In the genomic region with DNA sequence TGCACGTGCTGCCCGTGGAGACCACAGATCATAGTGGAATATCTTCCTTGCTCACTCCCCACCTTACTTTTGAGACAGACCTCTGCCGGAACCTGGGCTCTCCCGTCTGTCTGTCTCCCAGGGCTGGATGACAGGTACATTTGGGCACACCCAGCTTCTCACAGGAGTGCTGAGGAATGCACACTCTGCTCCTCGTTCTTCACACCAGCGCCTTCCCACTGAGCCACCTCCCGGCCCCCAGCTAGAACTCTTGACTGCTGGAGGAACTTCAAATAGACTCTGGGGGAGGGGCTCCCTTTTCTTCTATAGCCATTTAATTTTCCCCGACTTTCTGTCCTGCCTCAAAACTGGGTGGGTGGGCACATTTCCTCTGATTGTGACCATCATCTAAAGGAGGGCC, we compare ENCODE assay signal across 26 mouse cellular contexts. TPM values are rescaled to one million over a fixed set of nuclear protein-coding genes. Genes with fewer than 3 reads are reported as not detected.
A peak's percentile ranks its signal among the peaks of the same experiment; 100 is the strongest.
DNase-seq lines count a peak whose midpoint lies in the region; ATAC-seq lines count a peak whose summit lies in the region.
"Had no signal": no experiment of that assay in that cellular context is flagged by ENCODE, and none has a peak within 500 bp of the region (broad histone marks: within the 10 kb centered on the region; RNA-seq: fewer than 3 reads in every experiment).

No protein-coding gene starts in this region.

- no peaks in the 10 kb centered on the region for H3K36me3 ChIP-seq in kidney, embryonic 15.5 days
- H3K36me3 ChIP-seq in midbrain, embryonic 13.5 days: no peaks in the 10 kb centered on the region
- no peaks in the 10 kb centered on the region for H3K36me3 ChIP-seq in midbrain, embryonic 10.5 days
- no peaks in the 10 kb centered on the region for H3K36me3 ChIP-seq in limb, embryonic 10.5 days
- H3K36me3 ChIP-seq: embryonic facial prominence, embryonic 12.5 days; heart, embryonic 10.5 days; hindbrain, embryonic 12.5 days had no signal

- 0 out of 2 replicates have a peak, but pooled peaks have one; percentile 25 for ATAC-seq in kidney, embryonic 15.5 days (replicated peaks; ENCODE audit: low FRiP score)
- 0 out of 2 replicates have a peak, but pooled peaks have one; percentile 20 for ATAC-seq in midbrain, embryonic 13.5 days
- no peak for ATAC-seq in erythroblast, adult 5-6 weeks (replicated peaks; ENCODE audit: low FRiP score, poor library complexity, severe bottlenecking)
- ATAC-seq: intestine, postnatal 0 days had no signal

- no peak overlapping the region for H3K4me2 ChIP-seq in kidney, embryonic 15.5 days
- no peak overlapping the region for H3K4me2 ChIP-seq in midbrain, embryonic 13.5 days (replicated peaks)
- H3K4me2 ChIP-seq: embryonic facial prominence, embryonic 12.5 days; hindbrain, embryonic 12.5 days had no signal

- DNase-seq in kidney, adult 11 months: no peak
- no peak for DNase-seq in midbrain, embryonic 10.5 days (ENCODE audit: low spot score)
- DNase-seq in ZHBTc4 (ENCODE audit: low read depth, low spot score): peak; percentile 87
- no peak for DNase-seq in limb, embryonic 10.5 days (ENCODE audit: low spot score)
- DNase-seq: adrenal gland, postnatal 10 days; B cell, adult 2 months; cerebellum, adult 11 months; cerebellum, adult 9-10 months; cerebellum, postnatal 36 days; embryo, embryonic 11 days; gastrocnemius, postnatal 14 days; heart, adult 11 months; heart, postnatal 36 days; kidney, postnatal 25 days; liver; lung, adult 2 months; right cerebral cortex, postnatal 14 days; thymus, postnatal 4 days had no signal

- H3K4me1 ChIP-seq in kidney, embryonic 15.5 days: peaks cover 3% of the 10 kb centered on the region; the same call in 1 of the 2 replicates
- H3K4me1 ChIP-seq in midbrain, embryonic 13.5 days (replicated peaks): peaks cover 12% of the 10 kb centered on the region
- peaks cover 7% of the 10 kb centered on the region for H3K4me1 ChIP-seq in midbrain, embryonic 10.5 days
- H3K4me1 ChIP-seq in limb, embryonic 10.5 days: peaks cover 16% of the 10 kb centered on the region
- H3K4me1 ChIP-seq: embryonic facial prominence, embryonic 12.5 days; heart, embryonic 10.5 days; hindbrain, embryonic 12.5 days had no signal

- H3K4me3 ChIP-seq in kidney, embryonic 15.5 days (replicated peaks): no peak overlapping the region
- H3K4me3 ChIP-seq in midbrain, embryonic 13.5 days (replicated peaks): no peak overlapping the region
- H3K4me3 ChIP-seq in midbrain, embryonic 10.5 days: no peak overlapping the region
- no peak overlapping the region for H3K4me3 ChIP-seq in limb, embryonic 10.5 days
- H3K4me3 ChIP-seq: embryonic facial prominence, embryonic 12.5 days; heart, embryonic 10.5 days; hindbrain, embryonic 12.5 days had no signal

- no peaks in the 10 kb centered on the region for H3K9me3 ChIP-seq in kidney, embryonic 15.5 days (replicated peaks)
- no peaks in the 10 kb centered on the region for H3K9me3 ChIP-seq in midbrain, embryonic 13.5 days
- no peaks in the 10 kb centered on the region for H3K9me3 ChIP-seq in midbrain, embryonic 10.5 days (replicated peaks)
- no peaks in the 10 kb centered on the region for H3K9me3 ChIP-seq in limb, embryonic 10.5 days (replicated peaks)
- H3K9me3 ChIP-seq: embryonic facial prominence, embryonic 12.5 days; heart, embryonic 10.5 days; hindbrain, embryonic 12.5 days had no signal

- H3K27me3 ChIP-seq in kidney, embryonic 15.5 days: no peaks in the 10 kb centered on the region
- H3K27me3 ChIP-seq in midbrain, embryonic 13.5 days: no peaks in the 10 kb centered on the region
- no peaks in the 10 kb centered on the region for H3K27me3 ChIP-seq in midbrain, embryonic 10.5 days (ENCODE audit: low read depth, poor library complexity, severe bottlenecking)
- H3K27me3 ChIP-seq in limb, embryonic 10.5 days (ENCODE audit: low read depth, poor library complexity, severe bottlenecking): no peaks in the 10 kb centered on the region
- H3K27me3 ChIP-seq: embryonic facial prominence, embryonic 12.5 days; hindbrain, embryonic 12.5 days had no signal

- no peak overlapping the region for H3K27ac ChIP-seq in kidney, embryonic 15.5 days
- H3K27ac ChIP-seq in midbrain, embryonic 13.5 days: no peak overlapping the region
- no peak overlapping the region for H3K27ac ChIP-seq in midbrain, embryonic 10.5 days (replicated peaks)
- 0 out of 2 replicates have a peak overlapping the region, but pooled peaks have one; percentile 37 for H3K27ac ChIP-seq in limb, embryonic 10.5 days
- H3K27ac ChIP-seq: embryonic facial prominence, embryonic 12.5 days; heart, embryonic 10.5 days; liver, embryonic 14.5 days had no signal

- WGBS in kidney, embryonic 15.5 days: 53% methylated on average over 8 of the region's 8 CpGs
- 64% methylated on average over 8 of the region's 8 CpGs for WGBS in midbrain, embryonic 13.5 days
- WGBS in midbrain, embryonic 10.5 days: 65% methylated on average over 8 of the region's 8 CpGs
- 62% methylated on average over 8 of the region's 8 CpGs for WGBS in limb, embryonic 10.5 days

- no peak overlapping the region for H3K9ac ChIP-seq in kidney, embryonic 15.5 days
- no peak overlapping the region for H3K9ac ChIP-seq in midbrain, embryonic 13.5 days (replicated peaks)
- H3K9ac ChIP-seq: embryonic facial prominence, embryonic 12.5 days; hindbrain, embryonic 12.5 days; liver, embryonic 14.5 days had no signal

RNA-seq across cellular contexts. Expression of a gene that starts 49.5 kb away (rescaled TPM):
- polyA plus RNA-seq in kidney, embryonic 15.5 days (2015; fragmentation: Nextera tagmentation; extraction: Ambion mirVana): 99.2 and 102 TPM in 2 replicates
- polyA plus RNA-seq in midbrain, embryonic 13.5 days (2015; fragmentation: Nextera tagmentation; extraction: Ambion mirVana): 69.8 and 70.2 TPM in 2 replicates
- polyA plus RNA-seq in midbrain, embryonic 10.5 days (2016; fragmentation: Nextera tagmentation; extraction: Ambion mirVana): 147 and 158 TPM in 2 replicates
- 122 and 139 TPM in 2 replicates for polyA plus RNA-seq in limb, embryonic 10.5 days (2016; fragmentation: Nextera tagmentation; extraction: Ambion mirVana)
- total RNA-seq in erythroblast, adult 5-6 weeks (2015; ENCODE audit: low replicate concordance): 27.8 and 31.3 TPM in 2 replicates
- 28.0 and 41.3 TPM in 2 replicates for total RNA-seq in erythroblast, adult 5-6 weeks (2017; ENCODE audit: low replicate concordance)
